Mouse (Mus musculus) naive thymus-derived CD4-positive, alpha-beta T cell, adult 2 months (primary cell): ENCODE measurements at regions not wholly inside any gene's neighbourhood (a gene's known extent, or its start where the extent isn't known, plus 50 kb on each side); places are given as distances from the start of the nearest gene placed in this dataset.
"Not testable (repeated sequence)": the region's sequence is repeated elsewhere in the genome, so short reads cannot be mapped to it uniquely, and the experiment has no call there.

Source experiments
- DNase-seq: peaks from one replicate; pipeline ENCODE4 v3.0.0-alpha.2; 2011; ENCODE audit warnings: low read depth

DNA sequence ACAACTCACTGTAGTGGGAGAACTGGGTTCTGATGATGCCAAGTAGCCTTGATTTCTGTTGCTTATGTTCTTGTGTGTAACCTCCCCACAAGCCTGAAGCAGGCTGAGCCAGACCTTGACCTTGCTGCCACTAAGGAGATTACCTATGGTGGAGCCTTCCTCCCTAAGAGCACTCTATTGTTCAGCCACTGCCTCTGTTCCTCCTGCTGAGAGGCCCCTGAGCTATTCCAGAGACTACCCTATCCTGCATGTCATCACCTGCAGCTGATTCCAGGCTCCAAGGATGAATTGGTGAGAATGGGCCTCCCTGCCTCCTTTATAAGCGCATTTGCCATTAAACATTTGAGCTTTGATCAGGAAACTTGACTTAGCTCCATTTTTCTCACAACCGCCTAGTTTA is 60.8 kb upstream of the Dnajc1 start:
- DNase-seq: not testable (repeated sequence)

DNA sequence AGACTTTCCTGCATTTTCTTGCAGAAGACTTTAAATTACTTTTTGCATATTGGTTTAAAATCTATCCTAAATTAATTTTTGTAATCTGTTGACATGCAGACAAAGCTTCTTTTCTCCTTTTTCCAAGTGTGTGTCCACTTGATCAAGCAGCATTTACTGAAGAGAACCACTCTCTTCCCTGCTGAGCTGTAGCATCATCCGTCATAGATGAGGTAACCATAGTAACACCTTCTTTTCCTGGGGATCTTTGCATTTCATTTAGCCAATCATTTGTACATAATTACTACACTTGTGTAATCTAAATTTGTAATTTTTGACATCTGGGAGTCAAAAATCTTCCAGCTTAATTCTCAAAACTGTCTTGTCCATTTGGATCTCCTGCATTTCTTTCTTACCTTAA is 53.2 kb upstream of the Dnajc1 start:
- DNase-seq: no peak
